Mouse (Mus musculus): ENCODE results near the gene 4930455H04Rik.

DNA sequence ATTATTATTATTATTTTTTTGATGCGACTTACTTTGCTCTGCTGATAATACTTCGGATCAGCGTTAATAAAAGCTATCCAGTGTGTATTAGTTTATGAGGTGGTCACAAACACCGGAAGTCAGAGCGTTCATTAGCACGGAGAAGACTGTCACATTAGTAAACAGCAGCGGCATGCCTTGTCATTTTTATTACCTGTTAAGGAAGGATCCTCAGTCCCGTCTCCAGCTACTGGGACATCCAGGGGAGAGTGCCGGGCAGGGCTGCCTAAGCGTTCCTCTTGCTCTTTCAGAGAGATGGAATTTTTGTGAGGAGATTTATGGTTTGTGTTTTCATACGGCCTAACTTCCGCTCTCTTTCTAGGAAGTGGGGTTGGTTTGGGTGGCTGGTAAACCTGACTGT lies 45.0 kb upstream of the 4930455H04Rik start:
- TF ChIP-seq CTCF (IDR thresholded peaks at IDR 0.05; ENCODE audit: extremely low read depth, insufficient read depth, low read length) (no peak), POLR2A (IDR thresholded peaks at IDR 0.05; ENCODE audit: extremely low read depth, insufficient read depth, low read length) (no peak)

All from cortical plate, adult 2 months (tissue).